Mouse (Mus musculus) forebrain, embryonic 13.5 days (tissue): ENCODE results near the gene Npas4. TPM values are rescaled to one million over a fixed set of nuclear protein-coding genes. Genes with fewer than 3 reads are reported as not detected.
A peak's percentile ranks its signal among the peaks of the same experiment; 100 is the strongest.

Experiments
- ATAC-seq: fragments of 200-750 bp; cut with Nextera tagmentation; 2 replicates; pipeline ENCODE4 v1.8.0; 2017
- H3K27ac ChIP-seq: fragments of 300-500 bp; sonication (generic); 2 replicates; pipeline ENCODE4 v1.5.1; 2015; ENCODE audit warnings: inconsistent platforms, mild to moderate bottlenecking, moderate library complexity
- H3K27me3 ChIP-seq: fragments of 300-500 bp; sonication (generic); 2 replicates; pipeline ENCODE4 v1.6.1; 2015; ENCODE audit warnings: mild to moderate bottlenecking, inconsistent platforms
- H3K36me3 ChIP-seq: fragments of 300-500 bp; sonication (generic); 2 replicates; pipeline ENCODE4 v1.6.1; 2015; ENCODE audit warnings: mild to moderate bottlenecking, inconsistent platforms; ENCODE audit not compliant: poor library complexity, severe bottlenecking
- H3K4me1 ChIP-seq: fragments of 300-500 bp; sonication (generic); 2 replicates; pipeline ENCODE4 v1.6.1; 2015; ENCODE audit warnings: inconsistent platforms
- H3K4me2 ChIP-seq: fragments of 300-500 bp; sonication (generic); 2 replicates; pipeline ENCODE4 v1.6.1; 2015; ENCODE audit warnings: inconsistent platforms, mild to moderate bottlenecking, moderate library complexity
- H3K4me3 ChIP-seq: fragments of 300-500 bp; sonication (generic); 2 replicates; pipeline ENCODE4 v1.5.1; 2015; ENCODE audit warnings: mild to moderate bottlenecking, inconsistent platforms
- H3K9ac ChIP-seq: fragments of 300-500 bp; sonication (generic); 2 replicates; pipeline ENCODE4 v1.6.1; 2015; ENCODE audit warnings: mild to moderate bottlenecking, inconsistent platforms
- H3K9me3 ChIP-seq: fragments of 300-500 bp; sonication (generic); replicated peaks from 2 replicates; pipeline ENCODE4 v1.6.1; 2016; ENCODE audit warnings: inconsistent platforms
- WGBS: fragments of 180-500 bp; shearing (Covaris S2); methylation state at CpG from one replicate; pipeline ENCODE4 v1.1.7; 2015; 5-methylcytosine and 5-hydroxymethylcytosine counted together
- polyA plus RNA-seq: library from polyadenylated mRNA; unstranded; fragments of >200 nt; fragmentation: Nextera tagmentation; extraction: Ambion mirVana; gene quantifications from 2 replicates; pipeline ENCODE4 v1.2.1, GENCODE M21; 2015

Npas4 gene
- polyA plus RNA-seq: 0.10 and 0.18 TPM in 2 replicates

DNA sequence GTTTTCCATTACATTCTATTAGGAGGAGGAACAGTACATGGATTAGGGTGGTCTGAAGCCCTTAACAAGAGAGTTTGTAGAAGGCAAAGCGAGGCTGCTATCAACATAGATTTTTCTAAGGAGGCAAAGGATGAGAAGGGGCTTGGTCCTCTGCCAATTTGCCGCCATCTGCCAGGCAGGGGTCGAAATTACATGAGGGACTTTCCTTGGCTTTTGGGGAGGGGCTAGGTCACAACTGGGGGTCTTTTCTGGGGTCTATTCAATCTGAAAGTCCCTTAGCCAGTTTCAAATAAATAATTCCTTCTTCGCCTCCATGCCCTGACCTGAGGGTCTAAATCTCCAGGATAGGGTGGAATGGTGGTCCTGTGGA is at the start of gene Npas4:
TSS of gene Npas4 (minus strand) at position 61 of the 370 bp plus-strand sequence.
- Histone ChIP-seq H3K4me3 (peak within 1 kb of the TSS; percentile 46), H3K9ac (peak within 1 kb of the TSS; percentile 70), H3K4me2 (peak within 1 kb of the TSS; percentile 69), H3K9me3 (no peaks in the 10 kb centered on the region), H3K4me1 (peaks cover 35% of the 10 kb centered on the region), H3K27ac (peak within 1 kb of the TSS; percentile 31), H3K27me3 (peaks cover 93% of the 10 kb centered on the region), H3K36me3 (no peaks in the 10 kb centered on the region)
- ATAC-seq: no peak
- 17% methylated on average over 4 of the region's 4 CpGs for WGBS

DNA sequence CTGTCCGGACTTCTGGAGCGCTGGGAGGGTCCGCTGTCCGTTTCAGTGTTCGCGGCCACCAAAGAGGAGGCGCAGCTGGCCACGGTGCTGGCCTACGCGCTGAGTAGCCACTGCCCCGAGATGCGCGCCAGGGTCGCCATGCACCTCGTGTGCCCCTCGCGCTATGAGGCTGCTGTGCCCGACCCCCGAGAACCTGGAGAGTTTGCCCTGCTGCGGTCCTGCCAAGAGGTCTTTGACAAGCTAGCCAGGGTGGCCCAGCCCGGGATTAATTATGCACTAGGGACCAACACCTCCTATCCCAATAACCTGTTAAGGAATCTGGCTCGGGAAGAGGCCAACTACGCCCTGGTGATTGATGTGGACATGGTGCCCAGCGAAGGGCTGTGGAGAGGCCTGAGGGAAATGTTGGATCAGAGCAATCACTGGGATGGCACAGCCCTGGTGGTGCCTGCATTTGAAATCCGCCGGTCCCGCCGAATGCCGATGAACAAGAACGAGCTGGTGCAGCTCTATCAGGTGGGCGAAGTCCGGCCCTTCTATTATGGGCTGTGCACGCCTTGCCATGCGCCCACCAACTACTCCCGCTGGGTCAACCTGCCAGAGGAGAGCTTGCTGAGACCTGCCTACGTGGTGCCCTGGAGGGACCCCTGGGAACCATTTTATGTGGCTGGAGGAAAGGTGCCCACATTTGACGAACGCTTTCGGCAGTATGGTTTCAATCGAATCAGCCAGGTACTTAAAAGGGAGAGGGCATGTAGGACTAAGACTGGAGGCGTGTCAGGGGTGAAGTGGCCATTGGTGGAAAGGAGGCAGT is 49.4 kb upstream of the Npas4 start:
- H3K9ac ChIP-seq: peak overlapping the region; percentile 91
- peaks cover 17% of the 10 kb centered on the region for H3K36me3 ChIP-seq
- H3K4me2 ChIP-seq: peak overlapping the region; percentile 100
- no peaks in the 10 kb centered on the region for H3K27me3 ChIP-seq
- peak overlapping the region; percentile 82 for H3K27ac ChIP-seq
- ATAC-seq: peak; percentile 7; the same call in 1 of the 2 replicates
- H3K4me3 ChIP-seq: peak overlapping the region; percentile 97
- H3K4me1 ChIP-seq: peaks cover 43% of the 10 kb centered on the region
- 9% methylated on average over 41 of the region's 41 CpGs for WGBS
- H3K9me3 ChIP-seq: no peaks in the 10 kb centered on the region

DNA sequence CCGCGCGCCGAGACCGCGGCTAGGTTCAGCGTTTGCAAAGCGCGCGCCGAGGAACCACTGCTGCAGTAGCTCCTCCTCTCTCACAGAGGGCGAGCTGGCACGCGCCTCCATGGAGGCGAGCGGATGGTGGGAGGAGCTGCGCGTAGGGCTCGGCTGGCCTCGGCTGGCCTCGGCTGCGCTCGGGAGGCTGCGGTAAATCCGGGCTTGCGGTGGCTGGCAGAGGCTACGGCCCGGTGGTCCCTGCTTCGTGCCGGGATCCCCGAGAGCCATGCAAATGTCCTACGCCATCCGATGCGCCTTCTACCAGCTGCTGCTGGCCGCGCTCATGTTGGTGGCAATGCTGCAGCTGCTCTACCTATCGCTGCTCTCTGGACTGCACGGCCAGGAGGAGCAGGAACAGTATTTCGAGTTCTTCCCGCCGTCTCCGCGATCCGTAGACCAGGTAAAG is 48.6 kb upstream of the Npas4 start, which contains the start of the genes B4gat1 and AC124502.3:
TSS of gene B4gat1 (plus strand) at position 118 of the 448 bp plus-strand sequence.
TSS of gene AC124502.3 (plus strand) at position 183 of the 448 bp plus-strand sequence.
- Histone ChIP-seq H3K27me3 (no peaks in the 10 kb centered on the region), H3K4me2 (peak within 1 kb of the TSS; percentile 100), H3K9me3 (no peaks in the 10 kb centered on the region), H3K4me3 (peak within 1 kb of the TSS; percentile 97), H3K36me3 (peaks cover 12% of the 10 kb centered on the region), H3K9ac (peak within 1 kb of the TSS; percentile 91), H3K4me1 (peaks cover 43% of the 10 kb centered on the region), H3K27ac (peak within 1 kb of the TSS; percentile 82)
- ATAC-seq: peak; percentile 93
- WGBS: under 1% methylated on average over 42 of the region's 44 CpGs

DNA sequence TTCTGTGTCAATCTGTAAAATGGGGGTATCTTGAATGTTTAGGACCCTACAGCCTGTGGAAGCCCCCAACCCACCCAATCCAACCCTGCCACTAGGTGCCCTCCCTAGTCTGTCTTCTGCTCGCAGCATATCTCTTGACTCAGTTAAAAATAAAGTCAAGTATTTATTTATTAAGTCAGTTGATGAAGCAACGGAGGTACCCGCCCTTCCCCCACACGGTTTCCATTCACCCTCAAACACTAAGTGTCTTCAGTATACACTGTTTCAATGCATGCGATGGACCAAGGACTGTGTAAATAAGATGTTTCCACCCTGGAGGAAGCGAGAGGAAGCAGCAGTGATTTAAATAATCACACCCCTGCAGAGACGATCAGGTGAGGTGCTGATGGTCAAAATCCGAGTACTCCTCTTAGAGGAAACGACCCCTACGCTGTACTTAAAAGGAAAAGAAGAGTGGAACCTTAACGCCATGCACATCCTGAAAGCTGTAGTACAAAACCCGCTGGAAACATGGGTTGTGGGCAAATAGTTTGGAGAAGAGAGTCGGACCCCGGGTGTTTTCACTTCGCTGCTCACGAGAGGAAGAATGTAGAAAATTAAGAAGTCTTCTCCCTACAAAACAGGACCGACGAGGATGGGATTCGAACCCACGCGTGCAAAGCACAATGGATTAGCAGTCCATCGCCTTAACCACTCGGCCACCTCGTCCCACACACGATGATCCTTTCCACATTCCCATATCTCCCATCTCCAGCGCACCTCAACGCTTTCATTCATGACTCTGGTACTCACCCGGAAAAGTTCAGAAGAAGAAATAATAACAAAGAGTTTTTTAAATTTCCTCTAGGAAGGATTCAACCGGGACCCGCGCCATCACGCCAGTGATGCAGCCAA is 47.8 kb upstream of the Npas4 start:
- H3K4me1 ChIP-seq: peaks cover 43% of the 10 kb centered on the region
- peak overlapping the region; percentile 91 for H3K9ac ChIP-seq
- ATAC-seq: peak; percentile 66
- whole genome bisulfite sequencing: 5% methylated on average over 32 of the region's 32 CpGs
- 0 out of 2 replicates have a peak, but pooled peaks cover 5% of the 10 kb centered on the region for H3K36me3 ChIP-seq
- peak overlapping the region; percentile 82 for H3K27ac ChIP-seq
- no peaks in the 10 kb centered on the region for H3K9me3 ChIP-seq
- H3K4me3 ChIP-seq: peak overlapping the region; percentile 97
- no peaks in the 10 kb centered on the region for H3K27me3 ChIP-seq
- H3K4me2 ChIP-seq: peak overlapping the region; percentile 100

DNA sequence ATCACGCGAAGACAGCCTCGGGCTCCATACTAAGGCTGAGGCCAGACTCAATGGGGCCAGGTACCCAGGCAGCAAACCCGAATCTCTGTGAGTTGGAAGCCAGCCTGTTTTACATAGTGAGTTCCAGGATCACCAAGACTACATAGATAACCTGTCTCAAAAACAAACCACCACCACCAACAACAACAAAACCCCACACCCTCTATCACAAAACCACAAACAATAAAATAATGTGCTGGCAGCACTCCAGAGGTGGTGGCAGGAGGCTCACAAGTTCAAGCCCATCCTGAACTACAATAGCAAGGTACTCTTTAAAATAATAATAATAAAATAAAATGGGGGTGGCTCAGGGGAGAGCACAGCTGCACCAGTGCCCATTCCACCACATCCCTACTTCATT is 46.5 kb upstream of the Npas4 start:
- no peaks in the 10 kb centered on the region for H3K9me3 ChIP-seq
- no peak overlapping the region for H3K27ac ChIP-seq
- 81% methylated on average over 4 of the region's 4 CpGs for WGBS
- no peak for ATAC-seq
- no peaks in the 10 kb centered on the region for H3K27me3 ChIP-seq
- H3K9ac ChIP-seq: no peak overlapping the region; the same call in 1 of the 2 replicates
- H3K4me1 ChIP-seq: peaks cover 30% of the 10 kb centered on the region
- no peak overlapping the region for H3K4me2 ChIP-seq
- H3K36me3 ChIP-seq: peaks cover 6% of the 10 kb centered on the region; the same call in 1 of the 2 replicates
- no peak overlapping the region for H3K4me3 ChIP-seq

DNA sequence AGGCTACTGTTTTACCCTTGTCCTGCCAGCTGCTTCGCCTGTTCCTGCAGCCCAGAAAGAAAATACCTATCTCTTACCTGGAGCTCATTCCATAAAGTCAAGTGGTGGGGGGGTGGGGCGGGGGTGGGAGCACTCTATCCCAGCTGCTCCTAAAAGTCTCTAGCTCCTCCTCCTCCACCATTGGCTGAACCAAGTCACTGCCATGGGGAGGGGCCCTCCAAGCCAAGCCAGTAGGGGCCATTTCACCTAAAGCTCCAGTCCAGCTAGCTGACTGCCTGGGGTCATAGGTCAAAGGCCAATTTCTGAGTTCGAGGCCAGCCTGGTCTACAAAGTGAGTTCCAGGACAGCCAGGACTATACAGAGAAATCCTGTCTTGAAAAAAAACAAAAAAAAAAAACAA is 42.6 kb upstream of the Npas4 start:
- ATAC-seq: no peak
- peaks cover 7% of the 10 kb centered on the region for H3K4me1 ChIP-seq
- H3K27ac ChIP-seq: no peak overlapping the region
- H3K4me2 ChIP-seq: no peak overlapping the region
- WGBS: 83% methylated on average over 3 of the region's 3 CpGs
- peaks cover 45% of the 10 kb centered on the region for H3K36me3 ChIP-seq
- no peaks in the 10 kb centered on the region for H3K27me3 ChIP-seq
- H3K9me3 ChIP-seq: no peaks in the 10 kb centered on the region
- H3K9ac ChIP-seq: no peak overlapping the region
- H3K4me3 ChIP-seq: no peak overlapping the region

DNA sequence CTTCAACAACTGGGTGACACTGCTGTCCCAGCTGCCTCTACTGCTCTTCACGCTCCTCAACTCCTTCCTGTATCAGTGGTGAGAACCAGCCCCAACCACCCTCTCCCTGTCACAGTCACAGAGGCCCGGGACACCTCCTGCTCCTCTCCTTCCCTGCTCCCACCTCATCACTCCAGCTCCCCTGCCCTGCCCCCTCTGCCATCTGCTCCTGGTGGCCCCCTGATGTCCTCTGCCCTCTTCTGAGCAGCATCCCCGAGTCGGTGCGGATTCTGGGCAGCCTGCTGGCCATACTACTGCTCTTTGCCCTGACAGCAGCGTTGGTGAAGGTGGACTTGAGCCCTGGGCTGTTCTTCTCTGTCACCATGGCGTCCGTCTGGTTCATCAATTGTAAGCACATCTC is 36.0 kb upstream of the Npas4 start:
- Histone ChIP-seq H3K27me3 (no peaks in the 10 kb centered on the region), H3K36me3 (peaks cover 44% of the 10 kb centered on the region), H3K9me3 (no peaks in the 10 kb centered on the region), H3K9ac (no peak overlapping the region), H3K4me3 (no peak overlapping the region), H3K27ac (no peak overlapping the region), H3K4me1 (peaks cover 8% of the 10 kb centered on the region; the same call in 1 of the 2 replicates), H3K4me2 (no peak overlapping the region)
- no peak for ATAC-seq
- 95% methylated on average over 8 of the region's 8 CpGs for WGBS

DNA sequence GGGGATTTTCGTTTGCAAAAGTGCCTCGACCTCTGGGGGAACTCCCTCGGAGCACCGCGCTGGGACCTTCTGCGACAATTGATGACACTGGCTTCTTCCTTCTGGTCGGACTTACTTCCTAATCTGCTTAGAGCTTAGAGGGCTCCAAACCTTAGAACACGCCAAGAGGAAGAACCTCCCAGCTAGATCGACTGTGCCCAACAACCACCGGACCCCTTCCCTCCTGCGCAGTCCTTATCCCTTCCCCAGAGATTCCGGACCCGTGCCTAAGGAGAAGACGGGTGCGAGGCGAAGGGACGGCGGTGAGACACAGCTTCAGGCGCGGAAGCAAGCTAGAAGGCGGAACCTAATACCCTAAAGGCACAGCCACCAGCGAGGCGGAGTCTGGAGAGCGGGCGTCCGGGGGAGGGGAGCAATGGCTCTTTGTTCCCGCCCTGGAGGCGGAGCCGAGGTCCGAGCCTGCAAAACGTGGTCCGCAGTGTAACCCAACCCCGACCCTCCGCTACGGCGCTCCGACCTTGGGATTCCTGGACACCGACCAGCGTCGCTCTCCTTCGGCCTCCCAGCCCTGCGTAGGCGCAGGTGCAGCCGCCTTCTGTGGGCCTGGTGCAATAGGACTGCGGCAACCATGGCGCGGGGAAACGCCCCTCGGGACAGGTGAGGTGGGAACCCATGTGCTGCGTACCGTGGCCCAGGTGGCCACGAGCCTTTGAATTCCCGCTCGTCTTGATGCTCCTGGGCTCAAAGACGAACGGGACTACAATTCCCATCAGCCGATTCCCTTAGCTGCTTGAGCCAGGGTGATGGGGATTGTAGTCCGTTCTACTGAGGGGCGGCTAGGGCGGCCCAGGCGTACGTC is 33.7 kb upstream of the Npas4 start, which contains the start of gene Slc29a2:
TSS of gene Slc29a2 (plus strand) at position 240 of the 859 bp plus-strand sequence.
- peak within 1 kb of the TSS; percentile 91 for H3K27ac ChIP-seq
- H3K36me3 ChIP-seq: peaks cover 22% of the 10 kb centered on the region
- under 1% methylated on average over 62 of the region's 62 CpGs for WGBS
- no peaks in the 10 kb centered on the region for H3K27me3 ChIP-seq
- peak within 1 kb of the TSS; percentile 77 for H3K9ac ChIP-seq
- peak within 1 kb of the TSS; percentile 64 for H3K4me3 ChIP-seq
- no peaks in the 10 kb centered on the region for H3K9me3 ChIP-seq
- H3K4me1 ChIP-seq: peaks cover 8% of the 10 kb centered on the region; the same call in 1 of the 2 replicates
- ATAC-seq: peak; percentile 97
- peak within 1 kb of the TSS; percentile 72 for H3K4me2 ChIP-seq

DNA sequence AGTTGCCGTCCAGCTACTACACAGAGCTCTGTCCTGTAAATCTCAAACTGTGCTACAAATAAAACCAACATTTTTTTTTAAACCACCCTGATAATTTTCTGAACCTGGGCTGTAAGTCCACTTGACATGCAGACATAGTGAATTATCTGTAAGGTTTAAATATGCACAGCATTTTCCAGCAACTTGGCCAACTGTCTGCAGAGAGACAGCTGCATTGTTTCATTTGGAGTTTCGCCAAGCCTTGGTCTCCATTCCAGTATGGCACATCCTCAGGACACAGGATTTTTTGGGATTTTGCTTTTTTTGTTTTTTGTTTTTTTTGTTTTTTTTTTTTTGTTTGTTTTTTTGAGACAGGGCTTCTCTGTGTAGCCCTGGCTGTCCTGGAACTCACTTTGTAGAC is 31.3 kb upstream of the Npas4 start:
- H3K4me1 ChIP-seq: peaks cover 12% of the 10 kb centered on the region; the same call in 1 of the 2 replicates
- H3K27me3 ChIP-seq: no peaks in the 10 kb centered on the region
- no peak overlapping the region for H3K9ac ChIP-seq
- no peak for ATAC-seq
- whole genome bisulfite sequencing: 81% methylated on average over 2 of the region's 2 CpGs
- H3K4me2 ChIP-seq: no peak overlapping the region
- no peak overlapping the region for H3K27ac ChIP-seq
- H3K4me3 ChIP-seq: no peak overlapping the region
- H3K36me3 ChIP-seq: no peaks in the 10 kb centered on the region; the same call in 1 of the 2 replicates
- no peaks in the 10 kb centered on the region for H3K9me3 ChIP-seq

DNA sequence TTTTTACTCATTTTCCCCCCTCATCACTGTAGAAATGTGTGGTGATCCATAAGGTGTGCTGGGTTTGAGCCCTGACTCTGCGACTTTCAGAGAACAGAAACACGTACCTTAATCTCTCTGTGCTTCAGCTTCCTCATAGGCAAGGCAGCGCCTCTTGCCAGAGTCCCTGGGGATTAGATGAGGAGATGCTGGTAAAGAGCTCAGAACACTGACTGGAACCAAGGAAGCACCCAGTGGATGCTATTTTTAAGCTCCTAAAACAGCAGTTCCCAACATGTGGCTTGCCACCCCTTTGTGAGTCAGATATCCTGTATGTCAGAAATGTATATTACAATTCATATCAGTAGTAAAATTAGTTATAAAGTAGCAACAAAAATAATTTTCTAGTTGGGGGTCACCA is 28.1 kb upstream of the Npas4 start:
- H3K9ac ChIP-seq: no peak overlapping the region
- no peaks in the 10 kb centered on the region for H3K27me3 ChIP-seq
- no peaks in the 10 kb centered on the region for H3K36me3 ChIP-seq
- no peak overlapping the region for H3K27ac ChIP-seq
- H3K4me3 ChIP-seq: no peak overlapping the region
- 86% methylated on average over 3 of the region's 3 CpGs for WGBS
- H3K9me3 ChIP-seq: no peaks in the 10 kb centered on the region
- no peak overlapping the region for H3K4me2 ChIP-seq
- ATAC-seq: no peak
- H3K4me1 ChIP-seq: 0 out of 2 replicates have a peak, but pooled peaks cover 8% of the 10 kb centered on the region

DNA sequence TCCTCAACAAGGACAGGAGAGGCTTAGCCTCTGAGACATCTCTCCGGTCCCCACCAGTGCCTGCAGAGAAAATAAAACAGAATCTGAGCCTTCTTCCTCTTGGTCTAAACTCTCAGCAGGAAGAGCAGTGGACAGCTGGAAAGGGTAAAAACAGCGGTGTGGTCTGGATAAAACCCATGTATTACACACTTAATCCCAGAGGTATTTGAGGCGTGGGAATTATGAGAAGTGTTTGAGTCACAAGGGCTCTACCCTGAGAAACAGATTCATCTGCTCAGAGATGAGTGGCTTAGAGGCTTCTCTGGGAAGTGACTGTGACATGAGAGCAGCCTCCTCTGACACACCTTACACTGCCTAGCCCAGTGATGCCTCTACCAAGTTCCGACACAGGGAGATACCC is 27.5 kb upstream of the Npas4 start:
- Histone ChIP-seq H3K4me1 (0 out of 2 replicates have a peak, but pooled peaks cover 8% of the 10 kb centered on the region), H3K9ac (no peak overlapping the region), H3K4me2 (no peak overlapping the region), H3K36me3 (no peaks in the 10 kb centered on the region), H3K27me3 (no peaks in the 10 kb centered on the region), H3K9me3 (no peaks in the 10 kb centered on the region), H3K4me3 (no peak overlapping the region), H3K27ac (no peak overlapping the region)
- no peak for ATAC-seq
- WGBS: 87% methylated on average over 4 of the region's 4 CpGs
